Mouse (Mus musculus): ENCODE results near the gene Hmgcs2. TPM values are rescaled to one million over a fixed set of nuclear protein-coding genes. Genes with fewer than 3 reads are reported as not detected.

Hmgcs2 gene
- polyA plus RNA-seq, 2 experiments: 0.91 to 2.5 TPM

GRCm38 (mm10) chr3:98319190-98319589, 39.0 kb downstream of the Hmgcs2 start:
- H3K9ac ChIP-seq (ENCODE audit: low read depth, low read length, severe bottlenecking): no peak overlapping the region
- peaks cover 12% of the 10 kb centered on the region for H3K4me1 ChIP-seq (ENCODE audit: control insufficient read depth, insufficient read depth, low read length)
- no peak for ATAC-seq (ENCODE audit: low FRiP score, low read depth)
- no peak overlapping the region for H3K27ac ChIP-seq (replicated peaks; ENCODE audit: low read depth, low read length)
- H3K4me3 ChIP-seq (replicated peaks; ENCODE audit: low read length): no peak overlapping the region
- H3K9me3 ChIP-seq (ENCODE audit: control insufficient read depth, low read length): no peaks in the 10 kb centered on the region
- no peak for DNase-seq (ENCODE audit: low spot score)
- peaks cover 75% of the 10 kb centered on the region for H3K36me3 ChIP-seq (ENCODE audit: control insufficient read depth, insufficient read depth, low read length)
- no peak overlapping the region for H3K4me2 ChIP-seq (replicated peaks; ENCODE audit: low read depth, low read length, severe bottlenecking)
- H3K27me3 ChIP-seq (ENCODE audit: control insufficient read depth, insufficient read depth, low read length): no peaks in the 10 kb centered on the region
- 64% methylated on average over 2 of the region's 2 CpGs for WGBS
- TF ChIP-seq POLR2A (IDR thresholded peaks at IDR 0.05; ENCODE audit: borderline replicate concordance, extremely low read depth, insufficient read depth, insufficient read length): no peak

GRCm38 (mm10) chr3:98322209-98322608, 42.0 kb downstream of the Hmgcs2 start:
- no peaks in the 10 kb centered on the region for H3K27me3 ChIP-seq (ENCODE audit: control insufficient read depth, insufficient read depth, low read length)
- H3K4me1 ChIP-seq (ENCODE audit: control insufficient read depth, insufficient read depth, low read length): peaks cover 6% of the 10 kb centered on the region; the same call in 1 of the 2 replicates
- H3K36me3 ChIP-seq (ENCODE audit: control insufficient read depth, insufficient read depth, low read length): peaks cover 81% of the 10 kb centered on the region
- no peaks in the 10 kb centered on the region for H3K9me3 ChIP-seq (ENCODE audit: control insufficient read depth, low read length)
- H3K4me2 ChIP-seq (replicated peaks; ENCODE audit: low read depth, low read length, severe bottlenecking): no peak overlapping the region
- 92% methylated on average over 5 of the region's 5 CpGs for WGBS
- no peak for TF ChIP-seq POLR2A (IDR thresholded peaks at IDR 0.05; ENCODE audit: borderline replicate concordance, extremely low read depth, insufficient read depth, insufficient read length)
- no peak overlapping the region for H3K4me3 ChIP-seq (replicated peaks; ENCODE audit: low read length)
- ATAC-seq (ENCODE audit: low FRiP score, low read depth) (no peak), DNase-seq (ENCODE audit: low spot score) (no peak)
- H3K27ac ChIP-seq (replicated peaks; ENCODE audit: low read depth, low read length): no peak overlapping the region
- no peak overlapping the region for H3K9ac ChIP-seq (ENCODE audit: low read depth, low read length, severe bottlenecking)

GRCm38 (mm10) chr3:98324235-98324634, 44.0 kb downstream of the Hmgcs2 start:
- H3K4me1 ChIP-seq (ENCODE audit: control insufficient read depth, insufficient read depth, low read length): no peaks in the 10 kb centered on the region
- ATAC-seq (ENCODE audit: low FRiP score, low read depth): no peak
- no peak for TF ChIP-seq POLR2A (IDR thresholded peaks at IDR 0.05; ENCODE audit: borderline replicate concordance, extremely low read depth, insufficient read depth, insufficient read length)
- H3K27ac ChIP-seq (replicated peaks; ENCODE audit: low read depth, low read length): no peak overlapping the region
- DNase-seq (ENCODE audit: low spot score): no peak
- no peak overlapping the region for H3K9ac ChIP-seq (ENCODE audit: low read depth, low read length, severe bottlenecking)
- no peak overlapping the region for H3K4me2 ChIP-seq (replicated peaks; ENCODE audit: low read depth, low read length, severe bottlenecking)
- WGBS: 91% methylated on average over 9 of the region's 9 CpGs
- H3K36me3 ChIP-seq (ENCODE audit: control insufficient read depth, insufficient read depth, low read length): peaks cover 83% of the 10 kb centered on the region
- H3K9me3 ChIP-seq (ENCODE audit: control insufficient read depth, low read length): no peaks in the 10 kb centered on the region
- H3K27me3 ChIP-seq (ENCODE audit: control insufficient read depth, insufficient read depth, low read length): no peaks in the 10 kb centered on the region
- no peak overlapping the region for H3K4me3 ChIP-seq (replicated peaks; ENCODE audit: low read length)

GRCm38 (mm10) chr3:98334010-98334409, 53.8 kb downstream of the Hmgcs2 start:
- Histone ChIP-seq H3K4me1 (ENCODE audit: control insufficient read depth, insufficient read depth, low read length) (peaks cover 31% of the 10 kb centered on the region), H3K27me3 (ENCODE audit: control insufficient read depth, insufficient read depth, low read length) (no peaks in the 10 kb centered on the region), H3K4me3 (replicated peaks; ENCODE audit: low read length) (no peak overlapping the region), H3K9me3 (ENCODE audit: control insufficient read depth, low read length) (no peaks in the 10 kb centered on the region), H3K36me3 (ENCODE audit: control insufficient read depth, insufficient read depth, low read length) (peaks cover 41% of the 10 kb centered on the region), H3K4me2 (replicated peaks; ENCODE audit: low read depth, low read length, severe bottlenecking) (no peak overlapping the region), H3K9ac (ENCODE audit: low read depth, low read length, severe bottlenecking) (no peak overlapping the region), H3K27ac (replicated peaks; ENCODE audit: low read depth, low read length) (no peak overlapping the region)
- DNase-seq (ENCODE audit: low spot score): no peak
- 74% methylated on average over 2 of the region's 2 CpGs for WGBS
- no peak for ATAC-seq (ENCODE audit: low FRiP score, low read depth)
- no peak for TF ChIP-seq POLR2A (IDR thresholded peaks at IDR 0.05; ENCODE audit: borderline replicate concordance, extremely low read depth, insufficient read depth, insufficient read length)

- Histone ChIP-seq H3K4me2 (replicated peaks; ENCODE audit: low read depth, low read length, severe bottlenecking) (no peak overlapping the region), H3K4me3 (replicated peaks; ENCODE audit: low read length) (no peak overlapping the region), H3K27ac (replicated peaks; ENCODE audit: low read depth, low read length) (no peak overlapping the region), H3K36me3 (ENCODE audit: control insufficient read depth, insufficient read depth, low read length) (peaks cover 28% of the 10 kb centered on the region), H3K4me1 (ENCODE audit: control insufficient read depth, insufficient read depth, low read length) (peaks cover 31% of the 10 kb centered on the region), H3K27me3 (ENCODE audit: control insufficient read depth, insufficient read depth, low read length) (no peaks in the 10 kb centered on the region), H3K9me3 (ENCODE audit: control insufficient read depth, low read length) (no peaks in the 10 kb centered on the region), H3K9ac (ENCODE audit: low read depth, low read length, severe bottlenecking) (no peak overlapping the region)
- ATAC-seq (ENCODE audit: low FRiP score, low read depth) (no peak), DNase-seq (ENCODE audit: low spot score) (no peak)
- no peak for TF ChIP-seq POLR2A (IDR thresholded peaks at IDR 0.05; ENCODE audit: borderline replicate concordance, extremely low read depth, insufficient read depth, insufficient read length)
These were observed 55.1 kb downstream of the Hmgcs2 start for GRCm38 (mm10) chr3:98335331-98335730.

- Histone ChIP-seq H3K9ac (ENCODE audit: low read depth, low read length, severe bottlenecking) (no peak overlapping the region), H3K27ac (replicated peaks; ENCODE audit: low read depth, low read length) (no peak overlapping the region), H3K9me3 (ENCODE audit: control insufficient read depth, low read length) (no peaks in the 10 kb centered on the region), H3K27me3 (ENCODE audit: control insufficient read depth, insufficient read depth, low read length) (no peaks in the 10 kb centered on the region), H3K4me2 (replicated peaks; ENCODE audit: low read depth, low read length, severe bottlenecking) (no peak overlapping the region), H3K36me3 (ENCODE audit: control insufficient read depth, insufficient read depth, low read length) (peaks cover 24% of the 10 kb centered on the region), H3K4me3 (replicated peaks; ENCODE audit: low read length) (no peak overlapping the region), H3K4me1 (ENCODE audit: control insufficient read depth, insufficient read depth, low read length) (peaks cover 31% of the 10 kb centered on the region)
- no peak for ATAC-seq (ENCODE audit: low FRiP score, low read depth)
- no peak for TF ChIP-seq POLR2A (IDR thresholded peaks at IDR 0.05; ENCODE audit: borderline replicate concordance, extremely low read depth, insufficient read depth, insufficient read length)
- no peak for DNase-seq (ENCODE audit: low spot score)
- 70% methylated on average over 7 of the region's 7 CpGs for WGBS
These were observed 55.7 kb downstream of the Hmgcs2 start for GRCm38 (mm10) chr3:98335886-98336285.
